Mouse (Mus musculus): ENCODE data around the gene Ppcs. TPM values are rescaled to one million over a fixed set of nuclear protein-coding genes. Genes with fewer than 3 reads are reported as not detected.

Gene Ppcs
- polyA plus RNA-seq, 1 experiment from 2014 or later: 92.5 TPM

GRCm38 (mm10) chr4:119389184-119389583, 33.0 kb downstream of the Ppcs start:
- no peak overlapping the region for H3K4me3 ChIP-seq (ENCODE audit: low read depth, low read length)
- H3K4me2 ChIP-seq (replicated peaks; ENCODE audit: low read depth): no peak overlapping the region
- no peaks in the 10 kb centered on the region for H3K27me3 ChIP-seq (replicated peaks; ENCODE audit: control insufficient read depth, insufficient read depth, low read length)
- H3K9me3 ChIP-seq (ENCODE audit: control insufficient read depth): no peaks in the 10 kb centered on the region
- H3K27ac ChIP-seq (ENCODE audit: low read depth, low read length): no peak overlapping the region
- 81% methylated on average over 3 of the region's 3 CpGs for WGBS
- no peaks in the 10 kb centered on the region for H3K36me3 ChIP-seq (ENCODE audit: control insufficient read depth, insufficient read depth)
- H3K4me1 ChIP-seq (replicated peaks; ENCODE audit: control insufficient read depth, insufficient read depth, low read length): no peaks in the 10 kb centered on the region
- H3K9ac ChIP-seq (ENCODE audit: low read depth, low read length): no peak overlapping the region
- TF ChIP-seq CTCF (IDR thresholded peaks at IDR 0.05; ENCODE audit: low read depth): no peak
- ATAC-seq: no peak

DNA sequence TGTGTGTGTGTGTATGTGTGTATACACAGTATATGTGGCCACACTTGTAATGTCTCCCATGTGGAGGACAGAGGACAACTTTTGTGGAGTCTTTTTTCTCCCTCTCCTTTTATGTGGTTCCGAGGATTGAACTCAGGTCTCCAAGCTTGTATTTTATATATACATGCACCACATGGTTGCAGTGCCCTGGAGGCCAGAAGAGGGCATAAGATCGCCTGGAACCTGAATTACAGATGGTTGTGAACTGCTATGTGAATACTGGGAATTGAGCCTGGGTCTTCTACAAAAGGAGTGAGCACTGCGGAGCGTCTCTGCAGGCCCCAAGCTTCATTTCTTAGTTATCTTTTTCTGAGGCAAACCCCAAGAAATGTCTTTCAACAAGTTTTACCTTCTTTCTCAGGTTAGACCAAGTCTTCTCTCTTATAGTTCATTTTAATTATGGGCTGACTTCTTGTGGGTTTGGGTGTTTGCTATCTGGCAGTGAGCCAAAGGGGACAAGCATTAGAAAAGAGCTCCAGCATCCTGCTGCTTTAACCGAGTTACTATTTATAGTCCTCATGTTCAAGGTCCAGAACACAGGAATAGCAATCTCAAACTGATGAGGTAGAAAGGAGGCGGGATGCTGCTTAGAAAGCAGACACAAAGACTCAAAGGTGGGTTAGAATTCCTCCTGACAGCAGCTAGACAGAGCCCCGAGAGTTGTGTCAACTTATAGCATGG, 40.6 kb downstream of the Ppcs start:
- peak; percentile 17; the same call in 1 of the 2 replicates for TF ChIP-seq CTCF (IDR thresholded peaks at IDR 0.05; ENCODE audit: low read depth)
- 61% methylated on average over 7 of the region's 7 CpGs for WGBS

GRCm38 (mm10) chr4:119369460-119369859, 52.8 kb downstream of the Ppcs start:
- no peak overlapping the region for H3K27ac ChIP-seq (ENCODE audit: low read depth, low read length)
- no peak overlapping the region for H3K4me2 ChIP-seq (replicated peaks; ENCODE audit: low read depth)
- no peak for ATAC-seq
- TF ChIP-seq CTCF (IDR thresholded peaks at IDR 0.05; ENCODE audit: low read depth): no peak
- no peak overlapping the region for H3K9ac ChIP-seq (ENCODE audit: low read depth, low read length)
- H3K4me3 ChIP-seq (ENCODE audit: low read depth, low read length): no peak overlapping the region
- H3K36me3 ChIP-seq (ENCODE audit: control insufficient read depth, insufficient read depth): no peaks in the 10 kb centered on the region
- WGBS: 85% methylated on average over 6 of the region's 6 CpGs
- no peaks in the 10 kb centered on the region for H3K4me1 ChIP-seq (replicated peaks; ENCODE audit: control insufficient read depth, insufficient read depth, low read length)
- H3K27me3 ChIP-seq (replicated peaks; ENCODE audit: control insufficient read depth, insufficient read depth, low read length): no peaks in the 10 kb centered on the region
- H3K9me3 ChIP-seq (ENCODE audit: control insufficient read depth): no peaks in the 10 kb centered on the region

More for the DNA sequence above, 40.6 kb downstream of the Ppcs start:
- Histone ChIP-seq H3K4me2 (replicated peaks; ENCODE audit: low read depth) (no peak overlapping the region), H3K4me1 (replicated peaks; ENCODE audit: control insufficient read depth, insufficient read depth, low read length) (no peaks in the 10 kb centered on the region), H3K27ac (ENCODE audit: low read depth, low read length) (no peak overlapping the region), H3K9me3 (ENCODE audit: control insufficient read depth) (no peaks in the 10 kb centered on the region), H3K9ac (ENCODE audit: low read depth, low read length) (no peak overlapping the region), H3K27me3 (replicated peaks; ENCODE audit: control insufficient read depth, insufficient read depth, low read length) (no peaks in the 10 kb centered on the region), H3K4me3 (ENCODE audit: low read depth, low read length) (no peak overlapping the region), H3K36me3 (ENCODE audit: control insufficient read depth, insufficient read depth) (no peaks in the 10 kb centered on the region)
- no peak for ATAC-seq

Other genes starting within 250 kb of the Ppcs start
- 3.4 and 3.6 TPM in 2 replicates for gene Zfp691, start 248.2 kb downstream of the Ppcs start, polyA plus RNA-seq (2015; fragmentation: Nextera tagmentation; extraction: Ambion mirVana)
- 0.05 and 0.18 TPM in 2 replicates for gene Ermap, start 232.4 kb downstream of the Ppcs start, polyA plus RNA-seq (2015; fragmentation: Nextera tagmentation; extraction: Ambion mirVana)
- 88.1 and 91.6 TPM in 2 replicates for gene Svbp, start 227.1 kb downstream of the Ppcs start, polyA plus RNA-seq (2015; fragmentation: Nextera tagmentation; extraction: Ambion mirVana)
- gene Tmem269, start 204.2 kb downstream of the Ppcs start, polyA plus RNA-seq (2015; fragmentation: Nextera tagmentation; extraction: Ambion mirVana): 0.10 and 0.12 TPM in 2 replicates
- gene AU022252, start 189.7 kb downstream of the Ppcs start, polyA plus RNA-seq (2015; fragmentation: Nextera tagmentation; extraction: Ambion mirVana): 15.0 and 15.1 TPM in 2 replicates
- 12.2 and 13.0 TPM in 2 replicates for gene P3h1, start 189.5 kb downstream of the Ppcs start, polyA plus RNA-seq (2015; fragmentation: Nextera tagmentation; extraction: Ambion mirVana)
- 12.8 and 13.5 TPM in 2 replicates for gene Cldn19, start 167.0 kb downstream of the Ppcs start, polyA plus RNA-seq (2015; fragmentation: Nextera tagmentation; extraction: Ambion mirVana)
- 530 and 553 TPM in 2 replicates for gene Ybx1, start 127.8 kb downstream of the Ppcs start, polyA plus RNA-seq (2015; fragmentation: Nextera tagmentation; extraction: Ambion mirVana)
- 40.9 and 47.9 TPM in 2 replicates for gene Ppih, start 101.9 kb downstream of the Ppcs start, polyA plus RNA-seq (2015; fragmentation: Nextera tagmentation; extraction: Ambion mirVana)
- 0.64 and 1.3 TPM in 2 replicates for gene Ccdc30, start 6.9 kb downstream of the Ppcs start, polyA plus RNA-seq (2015; fragmentation: Nextera tagmentation; extraction: Ambion mirVana)
- gene Zmynd12, start 394 bp upstream of the Ppcs start, polyA plus RNA-seq (2015; fragmentation: Nextera tagmentation; extraction: Ambion mirVana): 0.52 and 0.59 TPM in 2 replicates
- 0.35 TPM in 2 replicates for gene Rimkla, start 70.2 kb upstream of the Ppcs start, polyA plus RNA-seq (2015; fragmentation: Nextera tagmentation; extraction: Ambion mirVana)
- 11.8 and 13.9 TPM in 2 replicates for gene Foxj3, start 114.6 kb upstream of the Ppcs start, polyA plus RNA-seq (2015; fragmentation: Nextera tagmentation; extraction: Ambion mirVana)
- 4.8 and 5.9 TPM in 2 replicates for gene Frg2f1, start 117.1 kb upstream of the Ppcs start, polyA plus RNA-seq (2015; fragmentation: Nextera tagmentation; extraction: Ambion mirVana)
- gene Guca2a, start 215.3 kb upstream of the Ppcs start, polyA plus RNA-seq (2015; fragmentation: Nextera tagmentation; extraction: Ambion mirVana): 1,981 and 2,155 TPM in 2 replicates
- 1,738 and 1,809 TPM in 2 replicates for gene Guca2b, start 236.5 kb upstream of the Ppcs start, polyA plus RNA-seq (2015; fragmentation: Nextera tagmentation; extraction: Ambion mirVana)

Measured in intestine, postnatal 0 days (tissue).